9 mouse cellular contexts compared by ENCODE assay signal in the genomic region with DNA sequence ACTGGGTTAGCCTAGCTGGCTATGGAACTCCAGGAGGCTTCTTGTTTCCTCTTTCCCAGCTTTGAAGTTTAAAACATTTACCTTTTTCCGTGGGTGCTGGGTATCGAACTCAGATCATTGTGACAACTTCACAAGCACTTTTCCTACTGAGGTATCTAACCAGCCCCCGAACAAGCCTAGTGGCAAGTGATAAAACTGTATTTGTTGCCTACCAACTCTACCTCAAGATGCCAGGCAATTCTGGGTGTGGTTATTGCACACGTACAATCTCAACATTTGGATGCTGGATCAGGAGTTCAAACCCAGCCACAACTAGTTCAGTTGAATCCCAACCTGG. TPM values are rescaled to one million over a fixed set of nuclear protein-coding genes. Genes with fewer than 3 reads are reported as not detected.
DNase-seq lines count a peak whose midpoint lies in the region; ATAC-seq and TF ChIP-seq lines count a peak whose summit lies in the region.
"Had no signal": no experiment of that assay in that cellular context is flagged by ENCODE, and none has a peak within 500 bp of the region (broad histone marks: within the 10 kb centered on the region; RNA-seq: fewer than 3 reads in every experiment).

No protein-coding gene starts in this region.

- H3K36me3 ChIP-seq in forebrain, embryonic 10.5 days (replicated peaks): no peaks in the 10 kb centered on the region
- no peaks in the 10 kb centered on the region for H3K36me3 ChIP-seq in forebrain, embryonic 14.5 days (ENCODE audit: control insufficient read depth, insufficient read depth, low read length)
- H3K36me3 ChIP-seq in stomach, embryonic 14.5 days (ENCODE audit: control insufficient read depth, insufficient read depth, low read length): no peaks in the 10 kb centered on the region
- H3K36me3 ChIP-seq in stomach, postnatal 0 days (ENCODE audit: control insufficient read depth, insufficient read depth, low read length): no peaks in the 10 kb centered on the region
- no peaks in the 10 kb centered on the region for H3K36me3 ChIP-seq in intestine, embryonic 15.5 days
- no peaks in the 10 kb centered on the region for H3K36me3 ChIP-seq in stomach, embryonic 16.5 days (ENCODE audit: control insufficient read depth, insufficient read depth, low read length)

- H3K9ac ChIP-seq in forebrain, embryonic 14.5 days (ENCODE audit: low read length): no peak overlapping the region
- H3K9ac ChIP-seq in stomach, embryonic 14.5 days (replicated peaks; ENCODE audit: low read depth, low read length): no peak overlapping the region
- no peak overlapping the region for H3K9ac ChIP-seq in stomach, postnatal 0 days (ENCODE audit: low read length)
- no peak overlapping the region for H3K9ac ChIP-seq in intestine, embryonic 15.5 days
- H3K9ac ChIP-seq in stomach, embryonic 16.5 days (ENCODE audit: low read length): no peak overlapping the region

- H3K4me3 ChIP-seq in forebrain, embryonic 10.5 days: no peak overlapping the region
- no peak overlapping the region for H3K4me3 ChIP-seq in forebrain, embryonic 14.5 days (ENCODE audit: low read depth, low read length)
- H3K4me3 ChIP-seq in stomach, embryonic 14.5 days (ENCODE audit: low read depth, low read length): no peak overlapping the region
- no peak overlapping the region for H3K4me3 ChIP-seq in stomach, postnatal 0 days (ENCODE audit: low read depth, low read length)
- H3K4me3 ChIP-seq in intestine, embryonic 15.5 days (replicated peaks): no peak overlapping the region
- H3K4me3 ChIP-seq in stomach, embryonic 16.5 days (replicated peaks; ENCODE audit: low read length): no peak overlapping the region

- no peak for ATAC-seq in forebrain, embryonic 14.5 days
- no peak for ATAC-seq in stomach, embryonic 14.5 days (ENCODE audit: insufficient number of reproducible peaks, insufficient read depth, low FRiP score, low read depth)
- no peak for ATAC-seq in stomach, postnatal 0 days (ENCODE audit: low FRiP score, low TSS enrichment)
- no peak for ATAC-seq in intestine, embryonic 15.5 days
- no peak for ATAC-seq in stomach, embryonic 16.5 days (ENCODE audit: insufficient read depth, low FRiP score)

- no peak for TF ChIP-seq EP300 in stomach, postnatal 0 days (optimal IDR thresholded peaks at IDR 0.05)

- 0 out of 2 replicates have a peak overlapping the region, but pooled peaks have one; percentile 94 for H3K27ac ChIP-seq in forebrain, embryonic 10.5 days
- no peak overlapping the region for H3K27ac ChIP-seq in forebrain, embryonic 14.5 days (ENCODE audit: low read depth, low read length)
- peak overlapping the region; percentile 86; the same call in 1 of the 2 replicates for H3K27ac ChIP-seq in stomach, embryonic 14.5 days (ENCODE audit: low read length)
- H3K27ac ChIP-seq in stomach, postnatal 0 days (replicated peaks): no peak overlapping the region; the same call in 1 of the 2 replicates
- H3K27ac ChIP-seq in intestine, embryonic 15.5 days: peak overlapping the region; percentile 75; the same call in 1 of the 2 replicates
- peak overlapping the region; percentile 99 for H3K27ac ChIP-seq in stomach, embryonic 16.5 days (ENCODE audit: low read length)

- H3K4me1 ChIP-seq in forebrain, embryonic 10.5 days: peaks cover 45% of the 10 kb centered on the region
- H3K4me1 ChIP-seq in forebrain, embryonic 14.5 days (ENCODE audit: control insufficient read depth, insufficient read depth, low read length): peaks cover 6% of the 10 kb centered on the region; the same call in 1 of the 2 replicates
- peaks cover 19% of the 10 kb centered on the region; the same call in 1 of the 2 replicates for H3K4me1 ChIP-seq in stomach, embryonic 14.5 days (ENCODE audit: control insufficient read depth, insufficient read depth, low read length)
- peaks cover 3% of the 10 kb centered on the region for H3K4me1 ChIP-seq in stomach, postnatal 0 days (replicated peaks; ENCODE audit: control insufficient read depth, insufficient read depth)
- peaks cover 29% of the 10 kb centered on the region for H3K4me1 ChIP-seq in intestine, embryonic 15.5 days (replicated peaks)
- peaks cover 25% of the 10 kb centered on the region for H3K4me1 ChIP-seq in stomach, embryonic 16.5 days (ENCODE audit: control insufficient read depth, insufficient read depth, low read length)

- WGBS in forebrain, embryonic 10.5 days: 94% methylated on average over 4 of the region's 4 CpGs
- 86% methylated on average over 4 of the region's 4 CpGs for WGBS in forebrain, embryonic 14.5 days
- WGBS in stomach, embryonic 14.5 days: 94% methylated on average over 4 of the region's 4 CpGs
- WGBS in stomach, postnatal 0 days: 88% methylated on average over 4 of the region's 4 CpGs
- WGBS in intestine, embryonic 15.5 days: 80% methylated on average over 4 of the region's 4 CpGs
- 87% methylated on average over 4 of the region's 4 CpGs for WGBS in stomach, embryonic 16.5 days

- H3K4me2 ChIP-seq in forebrain, embryonic 14.5 days (ENCODE audit: low read length): no peak overlapping the region
- peak overlapping the region; percentile 81; the same call in 1 of the 2 replicates for H3K4me2 ChIP-seq in stomach, embryonic 14.5 days (replicated peaks; ENCODE audit: low read depth, low read length)
- no peak overlapping the region for H3K4me2 ChIP-seq in stomach, postnatal 0 days (replicated peaks; ENCODE audit: low read depth)
- H3K4me2 ChIP-seq in intestine, embryonic 15.5 days (replicated peaks): peak overlapping the region; percentile 79
- no peak overlapping the region; the same call in 1 of the 2 replicates for H3K4me2 ChIP-seq in stomach, embryonic 16.5 days (ENCODE audit: low read depth, low read length)

- H3K27me3 ChIP-seq in forebrain, embryonic 10.5 days (ENCODE audit: poor library complexity, severe bottlenecking): no peaks in the 10 kb centered on the region
- H3K27me3 ChIP-seq in forebrain, embryonic 14.5 days (replicated peaks; ENCODE audit: control insufficient read depth, insufficient read depth, low read length): no peaks in the 10 kb centered on the region
- H3K27me3 ChIP-seq in stomach, embryonic 14.5 days (ENCODE audit: control insufficient read depth, insufficient read depth, low read length): no peaks in the 10 kb centered on the region
- H3K27me3 ChIP-seq in stomach, postnatal 0 days (ENCODE audit: control insufficient read depth, insufficient read depth, low read length): no peaks in the 10 kb centered on the region
- no peaks in the 10 kb centered on the region for H3K27me3 ChIP-seq in intestine, embryonic 15.5 days (replicated peaks)
- H3K27me3 ChIP-seq in stomach, embryonic 16.5 days (ENCODE audit: control insufficient read depth, insufficient read depth, low read length): no peaks in the 10 kb centered on the region

- DNase-seq in forebrain, embryonic 10.5 days (ENCODE audit: extremely low spot score, low spot score): no peak
- no peak for DNase-seq in forebrain, embryonic 14.5 days (ENCODE audit: low spot score)
- no peak for DNase-seq in stomach, postnatal 0 days (ENCODE audit: low spot score)
- DNase-seq in cerebellum, adult 11 months: no peak
- DNase-seq in kidney, adult 18-20 months: no peak

- no peak for TF ChIP-seq CTCF in stomach, postnatal 0 days (IDR thresholded peaks at IDR 0.05; ENCODE audit: low read depth)

- no peaks in the 10 kb centered on the region for H3K9me3 ChIP-seq in forebrain, embryonic 10.5 days
- H3K9me3 ChIP-seq in forebrain, embryonic 14.5 days (replicated peaks; ENCODE audit: control insufficient read depth, low read length): no peaks in the 10 kb centered on the region
- H3K9me3 ChIP-seq in stomach, embryonic 14.5 days (ENCODE audit: control insufficient read depth, low read depth, low read length): no peaks in the 10 kb centered on the region
- no peaks in the 10 kb centered on the region for H3K9me3 ChIP-seq in stomach, postnatal 0 days (ENCODE audit: control insufficient read depth, low read length)
- H3K9me3 ChIP-seq in intestine, embryonic 15.5 days: no peaks in the 10 kb centered on the region
- no peaks in the 10 kb centered on the region for H3K9me3 ChIP-seq in stomach, embryonic 16.5 days (replicated peaks; ENCODE audit: control insufficient read depth, low read length)

RNA-seq across cellular contexts. Expression of a gene that starts 0.7 kb away (rescaled TPM):
- 20.9 and 22.8 TPM in 2 replicates for polyA plus RNA-seq in forebrain, embryonic 10.5 days (2016; fragmentation: Nextera tagmentation; extraction: Ambion mirVana)
- 14.0 and 18.9 TPM in 2 replicates for polyA plus RNA-seq in forebrain, embryonic 14.5 days (2014; fragmentation: Nextera tagmentation; extraction: Ambion mirVana)
- polyA plus RNA-seq in stomach, embryonic 14.5 days (2014; fragmentation: Nextera tagmentation; extraction: Ambion mirVana): 16.6 and 17.4 TPM in 2 replicates
- 8.8 and 9.4 TPM in 2 replicates for polyA plus RNA-seq in stomach, postnatal 0 days (2015; fragmentation: Nextera tagmentation; extraction: Ambion mirVana)
- polyA plus RNA-seq in intestine, embryonic 15.5 days (2015; fragmentation: Nextera tagmentation; extraction: Ambion mirVana): 20.2 and 21.6 TPM in 2 replicates
- 15.6 and 20.9 TPM in 2 replicates for polyA plus RNA-seq in stomach, embryonic 16.5 days (2015; fragmentation: Nextera tagmentation; extraction: Ambion mirVana)

RNA-seq across cellular contexts. Expression of a gene that starts 17.5 kb away (rescaled TPM):
- 1.5 and 1.6 TPM in 2 replicates for polyA plus RNA-seq in forebrain, embryonic 10.5 days (2016; fragmentation: Nextera tagmentation; extraction: Ambion mirVana)
- 0.72 and 1.6 TPM in 2 replicates for polyA plus RNA-seq in forebrain, embryonic 14.5 days (2014; fragmentation: Nextera tagmentation; extraction: Ambion mirVana)
- polyA plus RNA-seq in stomach, embryonic 14.5 days (2014; fragmentation: Nextera tagmentation; extraction: Ambion mirVana): 4.2 and 6.1 TPM in 2 replicates
- 11.4 and 11.9 TPM in 2 replicates for polyA plus RNA-seq in stomach, postnatal 0 days (2015; fragmentation: Nextera tagmentation; extraction: Ambion mirVana)
- 5.8 and 7.9 TPM in 2 replicates for polyA plus RNA-seq in intestine, embryonic 15.5 days (2015; fragmentation: Nextera tagmentation; extraction: Ambion mirVana)
- polyA plus RNA-seq in stomach, embryonic 16.5 days (2015; fragmentation: Nextera tagmentation; extraction: Ambion mirVana): 5.2 and 6.2 TPM in 2 replicates

RNA-seq across cellular contexts. Expression of a gene that starts 43.6 kb away (rescaled TPM):
- polyA plus RNA-seq in forebrain, embryonic 10.5 days (2016; fragmentation: Nextera tagmentation; extraction: Ambion mirVana): 1.6 and 2.2 TPM in 2 replicates
- 1.4 and 2.6 TPM in 2 replicates for polyA plus RNA-seq in forebrain, embryonic 14.5 days (2014; fragmentation: Nextera tagmentation; extraction: Ambion mirVana)
- polyA plus RNA-seq in stomach, embryonic 14.5 days (2014; fragmentation: Nextera tagmentation; extraction: Ambion mirVana): 5.9 and 8.6 TPM in 2 replicates
- polyA plus RNA-seq in stomach, postnatal 0 days (2015; fragmentation: Nextera tagmentation; extraction: Ambion mirVana): 4.1 and 4.9 TPM in 2 replicates
- 12.3 and 14.7 TPM in 2 replicates for polyA plus RNA-seq in intestine, embryonic 15.5 days (2015; fragmentation: Nextera tagmentation; extraction: Ambion mirVana)
- polyA plus RNA-seq in stomach, embryonic 16.5 days (2015; fragmentation: Nextera tagmentation; extraction: Ambion mirVana): 7.1 and 7.3 TPM in 2 replicates
- polyA plus RNA-seq: macrophage had no signal

Comparison
In these comparisons a context has a peak if more than half of its experiments do, and no peak if none do; other contexts are left out.
1. H3K27ac ChIP-seq: peak in forebrain, embryonic 10.5 days (single experiment), stomach, embryonic 14.5 days (single experiment), intestine, embryonic 15.5 days (single experiment) and stomach, embryonic 16.5 days (single experiment); none in forebrain, embryonic 14.5 days (single experiment) and stomach, postnatal 0 days (single experiment).
2. H3K4me2 ChIP-seq: peak in stomach, embryonic 14.5 days (single experiment) and intestine, embryonic 15.5 days (single experiment); none in forebrain, embryonic 14.5 days (single experiment), stomach, postnatal 0 days (single experiment) and stomach, embryonic 16.5 days (single experiment).